Comparison of ENCODE assay signal across 8 mouse cellular contexts in genomic region chr6:70805267-70805666, GRCm38 (mm10). TPM values are rescaled to one million over a fixed set of nuclear protein-coding genes. Genes with fewer than 3 reads are reported as not detected.
DNase-seq lines count a peak whose midpoint lies in the region; ATAC-seq and TF ChIP-seq lines count a peak whose summit lies in the region.

No protein-coding gene starts in this region.

- ATAC-seq in forebrain, postnatal 0 days, result peak; percentile 70
- peak; percentile 76 for ATAC-seq in hindbrain, embryonic 14.5 days (ENCODE audit: low FRiP score)

- no peaks in the 10 kb centered on the region for H3K27me3 ChIP-seq in cerebellum, adult 2 months (ENCODE audit: control insufficient read depth, insufficient read depth, low read length)
- no peaks in the 10 kb centered on the region for H3K27me3 ChIP-seq in forebrain, postnatal 0 days (ENCODE audit: insufficient read depth, low read length)
- H3K27me3 ChIP-seq in hindbrain, embryonic 14.5 days (ENCODE audit: control insufficient read depth, insufficient read depth, low read length), result no peaks in the 10 kb centered on the region

- no peak overlapping the region for H3K4me3 ChIP-seq in cerebellum, adult 2 months (replicated peaks; ENCODE audit: insufficient read depth, low read depth, low read length)
- no peak overlapping the region for H3K4me3 ChIP-seq in forebrain, postnatal 0 days (ENCODE audit: low read depth, low read length)
- H3K4me3 ChIP-seq in hindbrain, embryonic 14.5 days (replicated peaks; ENCODE audit: low read length), result no peak overlapping the region

- no peak overlapping the region for H3K27ac ChIP-seq in cerebellum, adult 2 months (ENCODE audit: insufficient read depth, low read length)
- no peak overlapping the region for H3K27ac ChIP-seq in forebrain, postnatal 0 days (ENCODE audit: low read depth, low read length)
- H3K27ac ChIP-seq in hindbrain, embryonic 14.5 days, result no peak overlapping the region

- 11% methylated on average over 7 of the region's 7 CpGs for WGBS in cerebellum, adult 2 months
- 9% methylated on average over 7 of the region's 7 CpGs for WGBS in forebrain, postnatal 0 days
- 13% methylated on average over 7 of the region's 7 CpGs for WGBS in hindbrain, embryonic 14.5 days

- no peaks in the 10 kb centered on the region for H3K9me3 ChIP-seq in forebrain, postnatal 0 days (ENCODE audit: low read length)
- no peaks in the 10 kb centered on the region for H3K9me3 ChIP-seq in hindbrain, embryonic 14.5 days (ENCODE audit: control insufficient read depth, low read length)

- TF ChIP-seq POLR2A in cerebellum, adult 2 months (IDR thresholded peaks at IDR 0.05; ENCODE audit: borderline replicate concordance, insufficient read depth, low read length), result no peak

- peak; percentile 55; the same call in 1 of the 2 replicates for TF ChIP-seq CTCF in cerebellum, adult 2 months (IDR thresholded peaks at IDR 0.05; ENCODE audit: borderline replicate concordance, insufficient read depth, low read depth, low read length)
- TF ChIP-seq CTCF in forebrain, postnatal 0 days (IDR thresholded peaks at IDR 0.05; ENCODE audit: low read depth), result peak; percentile 70

- no peaks in the 10 kb centered on the region for H3K36me3 ChIP-seq in forebrain, postnatal 0 days (ENCODE audit: insufficient read depth)
- no peaks in the 10 kb centered on the region for H3K36me3 ChIP-seq in hindbrain, embryonic 14.5 days (replicated peaks; ENCODE audit: control insufficient read depth, insufficient read depth)

- no peaks in the 10 kb centered on the region for H3K4me1 ChIP-seq in cerebellum, adult 2 months (ENCODE audit: control insufficient read depth, insufficient read depth, low read length)
- H3K4me1 ChIP-seq in forebrain, postnatal 0 days (ENCODE audit: insufficient read depth), result no peaks in the 10 kb centered on the region
- no peaks in the 10 kb centered on the region for H3K4me1 ChIP-seq in hindbrain, embryonic 14.5 days (replicated peaks; ENCODE audit: control insufficient read depth, insufficient read depth, low read length)

- H3K9ac ChIP-seq in forebrain, postnatal 0 days, result no peak overlapping the region
- no peak overlapping the region for H3K9ac ChIP-seq in hindbrain, embryonic 14.5 days

- peak overlapping the region; percentile 35 for H3K4me2 ChIP-seq in forebrain, postnatal 0 days (ENCODE audit: low read depth)
- peak overlapping the region; percentile 44 for H3K4me2 ChIP-seq in hindbrain, embryonic 14.5 days (replicated peaks)

- peak; percentile 88 for DNase-seq in NIH3T3 (ENCODE audit: low read depth)
- DNase-seq in cerebellum, adult 2 months, result peak; percentile 62 to 75
- peak; percentile 76 for DNase-seq in forebrain, postnatal 0 days
- peak; percentile 86 for DNase-seq in hindbrain, embryonic 14.5 days (ENCODE audit: low spot score)
- DNase-seq in layer of hippocampus, postnatal 36 days, result peak; percentile 25 to 50
- DNase-seq in lung, postnatal 14 days, result peak; percentile 78
- peak; percentile 49 for DNase-seq in retina, postnatal 7 days (ENCODE audit: low read depth, low spot score)
- DNase-seq in urinary bladder, postnatal 10 days (ENCODE audit: low spot score), result no peak

RNA-seq across cellular contexts. Expression of gene Rpia, which starts 13.2 kb away (rescaled TPM):
- 17.7 and 18.4 TPM in 2 replicates for polyA plus RNA-seq in cerebellum, adult 2 months (2012; rRNA removed)
- total RNA-seq in forebrain, postnatal 0 days (2014; rRNA removed), result 19.6 and 22.6 TPM in 2 replicates
- polyA plus RNA-seq in forebrain, postnatal 0 days (2015; fragmentation: Nextera tagmentation; extraction: Ambion mirVana), result 0.73 and 1.2 TPM in 2 replicates
- 2.6 and 2.9 TPM in 2 replicates for polyA plus RNA-seq in hindbrain, embryonic 14.5 days (2014; fragmentation: Nextera tagmentation; extraction: Ambion mirVana)
- total RNA-seq in layer of hippocampus, postnatal 36 days (2021), result 10 to 100 TPM; 11.7 to 13.0 TPM

RNA-seq across cellular contexts. Expression of gene Eif2ak3, which starts 39.0 kb away (rescaled TPM):
- 24.0 and 26.7 TPM in 2 replicates for polyA plus RNA-seq in cerebellum, adult 2 months (2012; rRNA removed)
- 22.3 and 23.3 TPM in 2 replicates for total RNA-seq in forebrain, postnatal 0 days (2014; rRNA removed)
- polyA plus RNA-seq in forebrain, postnatal 0 days (2015; fragmentation: Nextera tagmentation; extraction: Ambion mirVana), result 6.9 and 8.3 TPM in 2 replicates
- polyA plus RNA-seq in hindbrain, embryonic 14.5 days (2014; fragmentation: Nextera tagmentation; extraction: Ambion mirVana), result 13.0 and 13.3 TPM in 2 replicates
- 10 to 100 TPM; 22.0 to 24.8 TPM for total RNA-seq in layer of hippocampus, postnatal 36 days (2021)
